Mouse (Mus musculus) cerebellum, adult 8-10 months (tissue): ENCODE data around the gene Krtap31-2.

Source experiments
- DNase-seq: peaks from one replicate; pipeline ENCODE4 v3.0.0; 2022

The Krtap31-2 gene

DNA sequence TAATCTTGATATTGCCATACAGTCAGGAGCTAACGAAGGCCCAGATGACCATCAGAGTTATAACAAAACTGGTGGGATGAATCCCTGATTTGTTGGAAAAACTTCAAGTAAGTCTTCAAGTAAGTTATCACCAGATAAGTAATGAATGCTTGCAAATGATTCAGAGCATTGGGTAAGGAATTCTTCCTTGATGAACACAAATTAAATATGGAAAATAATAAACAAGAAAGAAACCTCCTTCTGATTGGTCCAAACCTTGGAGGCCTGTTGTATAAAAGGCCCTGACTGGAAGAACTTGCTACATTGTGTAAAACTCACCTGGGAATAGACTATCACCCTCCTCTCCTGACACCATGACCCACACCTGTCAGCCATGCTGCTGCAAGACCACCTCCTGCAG, at the start of gene Krtap31-2:
Gene Krtap31-2, plus strand, starts transcription at position 301 of the 400 bp plus-strand sequence.
- DNase-seq = no peak

DNA sequence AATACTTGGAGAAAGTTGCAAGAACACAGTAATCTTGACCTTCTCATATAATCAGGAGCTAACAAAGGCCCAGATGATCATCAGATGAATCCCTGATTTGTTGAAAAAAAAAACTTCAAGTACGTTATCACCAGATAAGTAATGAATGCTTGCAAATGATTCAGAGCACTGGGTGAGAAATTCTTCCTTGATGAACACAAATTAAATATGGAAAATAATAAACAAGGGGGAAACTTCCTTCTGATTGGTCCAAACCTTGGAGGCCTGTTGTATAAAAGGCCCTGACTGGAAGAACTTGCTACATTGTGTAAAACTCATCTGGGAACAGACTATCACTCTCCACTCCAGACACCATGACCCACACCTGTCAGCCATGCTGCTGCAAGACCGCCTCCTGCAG, 28.5 kb upstream of the Krtap31-2 start, which contains the start of gene Krtap31-1:
Gene Krtap31-1, plus strand, starts transcription at position 301 of the 400 bp plus-strand sequence.
- no peak for DNase-seq

DNA sequence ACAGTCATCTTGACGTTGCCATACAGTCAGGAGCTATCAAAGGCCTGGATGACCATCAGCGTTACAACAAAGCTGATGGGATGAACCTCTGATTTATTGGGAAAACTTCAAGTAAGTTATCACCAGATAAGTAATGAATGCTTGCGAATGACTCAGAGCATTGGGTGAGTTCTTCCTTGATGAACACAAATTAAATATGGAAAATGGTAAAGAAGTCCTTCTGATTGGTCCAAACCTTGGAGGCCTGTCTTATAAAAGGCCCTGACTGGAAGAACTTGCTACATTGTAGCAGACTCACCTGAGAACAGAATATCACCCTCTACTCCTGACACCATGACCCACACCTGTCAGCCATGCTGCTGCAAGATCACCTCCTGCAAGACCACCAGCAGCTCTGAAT, 21.6 kb upstream of the Krtap31-2 start, which contains the start of gene Gm11565:
Gene Gm11565, plus strand, starts transcription at position 301 of the 400 bp plus-strand sequence.
- no peak for DNase-seq

DNA sequence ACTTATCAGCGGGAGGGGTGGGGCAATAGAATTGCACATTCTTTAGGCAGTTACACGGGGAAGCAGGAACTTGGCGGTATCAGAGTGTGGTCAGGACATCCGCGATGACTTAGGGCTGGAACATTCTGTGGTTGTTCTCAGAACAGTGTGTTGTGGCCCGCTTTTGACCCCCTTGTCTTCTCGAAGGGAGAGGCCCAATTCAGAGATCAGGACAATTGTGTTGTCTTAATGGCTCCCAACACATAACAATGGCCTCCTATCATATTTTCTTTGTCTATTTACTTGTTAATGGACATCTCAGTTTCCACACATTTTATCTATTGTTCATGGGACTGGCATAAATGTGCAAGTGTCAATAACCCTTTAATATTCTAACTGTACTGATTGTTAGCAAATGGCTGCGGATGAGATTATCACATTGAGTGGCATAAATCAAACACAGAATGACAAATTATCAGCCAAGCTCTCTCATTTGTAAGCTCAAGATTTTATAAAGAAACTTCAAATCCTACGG, 1.7 kb downstream of the Krtap31-2 start:
- no peak for DNase-seq

DNA sequence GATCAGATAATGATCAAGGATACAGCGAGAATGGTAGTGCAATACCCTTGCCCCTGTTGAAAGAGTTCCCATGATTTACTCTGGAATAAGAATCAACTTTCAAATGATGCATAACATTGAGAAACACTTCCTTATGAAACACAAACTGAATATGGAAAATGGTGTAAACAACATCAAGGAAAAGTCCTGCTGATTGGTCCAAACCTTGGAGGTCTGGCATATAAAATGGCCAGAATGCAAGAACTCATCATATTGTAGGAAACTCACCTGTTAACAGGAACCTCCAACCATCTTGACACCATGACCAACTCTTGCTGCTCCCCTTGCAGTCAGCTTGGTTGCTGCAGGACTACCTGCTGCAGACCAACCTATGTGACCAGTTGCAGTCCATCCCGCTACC, 12.1 kb downstream of the Krtap31-2 start, which contains the start of gene Krtap9-5:
Gene Krtap9-5, plus strand, starts transcription at position 301 of the 400 bp plus-strand sequence.
- no peak for DNase-seq

DNA sequence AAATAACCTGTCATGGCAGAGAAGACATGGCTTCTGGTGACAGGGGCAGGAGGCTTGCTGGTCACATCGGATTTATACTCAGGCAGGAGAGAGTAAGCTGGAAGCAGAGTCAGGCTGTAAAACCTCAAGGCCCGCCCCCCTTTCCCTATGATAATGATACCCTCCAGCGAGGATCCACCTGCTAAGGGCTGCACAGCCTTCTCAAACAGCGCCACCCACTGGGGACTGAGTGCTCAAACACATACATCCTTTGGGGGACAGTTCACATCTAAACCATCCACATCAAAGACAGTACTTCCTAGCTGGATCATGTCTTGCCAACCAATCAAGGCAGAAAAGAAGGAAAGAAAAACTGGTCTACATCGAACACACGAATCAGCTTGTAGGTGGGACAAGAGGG, 28.1 kb downstream of the Krtap31-2 start:
- DNase-seq = no peak

DNA sequence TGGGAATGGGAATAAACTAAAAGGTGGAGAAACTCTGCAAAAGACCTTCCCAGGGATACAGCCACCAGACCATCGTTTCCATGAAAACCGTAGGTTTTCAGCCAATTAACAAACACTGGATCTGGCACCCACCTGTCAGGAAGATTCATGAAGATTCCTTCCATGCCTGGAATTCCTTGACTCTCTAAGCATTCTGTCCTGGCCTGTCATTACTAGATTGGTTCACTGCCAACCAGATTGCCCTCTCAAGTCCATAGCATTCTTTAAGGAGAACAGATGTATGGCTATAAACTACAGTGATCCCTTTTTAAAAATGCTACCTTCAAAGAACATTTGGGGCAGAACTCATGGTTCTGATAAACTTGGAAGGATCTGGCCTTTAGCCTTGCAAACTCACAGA, 29.9 kb downstream of the Krtap31-2 start:
- no peak for DNase-seq

DNA sequence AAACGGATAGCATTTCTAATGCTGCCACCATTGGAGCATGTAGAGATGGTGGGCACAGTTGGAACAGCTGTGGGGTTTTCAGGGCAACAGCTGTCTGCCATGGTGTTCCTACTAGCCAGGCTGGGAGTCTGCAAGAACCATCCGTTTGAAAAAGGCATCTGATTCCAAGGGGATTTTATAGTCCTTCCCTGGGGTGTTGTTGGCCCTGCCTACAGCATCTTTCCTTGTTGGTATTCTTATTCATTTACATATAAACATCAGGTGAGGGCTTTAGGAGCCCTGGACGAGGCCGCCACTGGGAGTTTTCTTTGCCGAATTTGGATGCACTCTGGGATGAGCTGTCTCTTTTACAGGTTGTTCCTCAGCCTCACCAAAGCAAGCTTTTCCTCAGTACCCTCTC, 42.9 kb downstream of the Krtap31-2 start, which contains the start of gene Krtap29-1:
Gene Krtap29-1, minus strand, starts transcription at position 101 of the 400 bp plus-strand sequence.
- no peak for DNase-seq

DNA sequence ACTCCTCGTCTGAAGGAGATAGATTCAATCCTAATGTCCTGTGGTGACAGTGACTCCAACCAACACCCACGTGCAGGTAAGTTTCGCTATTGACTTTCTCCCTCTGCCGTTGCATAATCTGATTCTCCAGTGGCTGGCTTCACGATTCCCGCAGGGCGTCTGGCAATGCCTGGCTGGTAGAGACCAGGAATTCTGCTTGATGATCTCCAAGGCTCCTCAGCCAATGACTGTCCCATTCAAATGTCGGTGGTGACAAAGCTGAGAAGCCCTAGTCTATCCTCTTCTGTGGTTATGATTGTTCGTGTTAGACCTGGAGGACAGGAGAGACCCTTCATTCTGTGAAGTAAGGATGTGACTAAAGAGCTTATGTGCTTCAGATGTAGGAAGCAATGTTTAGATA, 46.6 kb downstream of the Krtap31-2 start:
- DNase-seq = no peak

DNA sequence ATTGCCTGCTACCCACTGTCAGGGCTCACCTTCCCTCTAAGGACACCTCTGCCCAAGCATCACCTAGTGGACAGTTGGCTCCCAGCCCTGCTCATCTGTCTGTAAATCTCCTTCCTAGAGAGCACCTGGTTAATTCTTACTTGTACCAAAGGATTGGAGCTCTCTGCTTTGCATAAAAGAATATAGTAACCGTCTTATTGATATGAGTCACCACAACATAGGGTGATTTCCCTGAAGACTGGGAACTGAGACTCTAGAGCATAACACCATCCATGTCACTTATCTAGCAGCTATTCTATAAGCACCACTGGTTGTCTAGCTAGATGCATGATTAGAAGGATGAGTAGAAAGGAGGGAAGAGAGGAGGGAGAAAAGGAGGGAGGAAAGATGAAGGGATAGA, 47.4 kb downstream of the Krtap31-2 start:
- DNase-seq = no peak

DNA sequence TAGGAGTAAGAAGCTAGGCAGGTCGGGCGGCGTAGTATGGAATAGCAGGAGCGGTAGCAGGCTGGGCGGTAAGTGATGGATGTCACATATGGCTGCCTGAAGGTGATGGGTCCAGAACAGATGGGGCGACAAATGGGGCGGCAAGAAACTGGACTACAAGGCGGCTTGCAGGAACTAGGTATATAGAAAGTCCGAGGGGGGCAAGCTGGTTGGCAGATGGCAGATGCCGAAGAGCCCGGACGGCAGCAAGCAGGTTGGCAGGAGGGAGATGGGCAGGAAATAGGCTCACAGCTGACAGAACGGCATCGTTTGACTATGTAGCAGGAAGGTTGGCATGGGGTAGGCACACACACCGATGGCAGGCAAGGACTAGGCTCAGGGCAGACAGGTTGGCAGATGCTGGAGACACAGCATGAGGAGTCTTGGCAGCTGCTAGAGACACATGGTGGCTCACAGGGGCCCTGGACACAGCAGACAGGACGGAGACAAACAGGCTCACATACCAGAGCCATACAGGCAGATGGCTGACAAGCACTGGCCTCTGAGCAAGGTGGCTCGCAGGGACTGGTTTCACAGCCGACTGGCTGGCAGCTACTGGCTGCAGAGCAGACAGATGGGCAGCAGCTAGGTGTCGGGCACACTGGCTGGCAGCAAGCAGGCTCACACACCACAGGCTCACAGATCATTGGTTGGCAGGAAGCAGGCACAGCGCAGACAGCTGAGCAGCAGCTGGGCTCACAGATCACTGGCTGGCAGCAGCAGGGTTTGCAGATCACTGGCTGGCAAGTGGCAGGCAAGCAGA, 49.4 kb downstream of the Krtap31-2 start:
- peak; percentile 85 for DNase-seq

DNA sequence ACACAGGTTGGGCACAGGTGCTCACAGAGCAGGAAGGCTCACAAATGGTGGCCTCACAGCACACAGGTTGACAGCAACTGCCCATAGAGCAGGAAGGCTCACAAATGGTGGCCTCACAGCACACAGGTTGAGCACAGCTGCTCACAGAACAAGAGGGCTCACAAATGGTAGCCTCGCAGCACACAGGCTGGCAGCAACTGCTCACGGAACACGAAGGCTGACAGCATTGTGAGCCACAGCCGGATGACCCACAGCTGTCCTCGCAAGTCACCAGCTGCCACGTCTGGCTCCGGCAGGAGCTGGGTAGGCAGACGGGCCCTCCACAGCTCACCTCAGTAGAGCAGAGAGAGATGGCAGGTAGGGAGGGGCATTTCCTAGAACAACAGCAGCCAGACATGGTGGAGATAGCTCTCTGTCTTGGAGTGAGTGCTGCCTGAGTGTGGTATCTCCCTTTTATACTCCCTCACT, 50.1 kb downstream of the Krtap31-2 start, which contains the start of gene Krtap16-1:
Gene Krtap16-1, minus strand, starts transcription at position 418 of the 468 bp plus-strand sequence.
- peak; percentile 5 for DNase-seq
